Mouse (Mus musculus) liver, embryonic 12.5 days (tissue): Measurements from ENCODE around the gene Axin2. TPM values are rescaled to one million over a fixed set of nuclear protein-coding genes. Genes with fewer than 3 reads are reported as not detected.

ENCODE experiments used
- ATAC-seq: fragments of 200-750 bp; cut with Nextera tagmentation; 2 replicates; pipeline ENCODE4 v1.8.0; 2017; ENCODE audit warnings: moderate number of reproducible peaks, mild to moderate bottlenecking, moderate library complexity
- H3K27ac ChIP-seq: fragments of 300-500 bp; sonication (generic); 2 replicates; pipeline ENCODE4 v1.5.1; 2016; ENCODE audit warnings: mild to moderate bottlenecking
- H3K27me3 ChIP-seq: fragments of 300-500 bp; sonication (generic); replicated peaks from 2 replicates; pipeline ENCODE4 v1.6.1; 2016; ENCODE audit warnings: mild to moderate bottlenecking, moderate library complexity
- H3K36me3 ChIP-seq: fragments of 300-500 bp; sonication (generic); 2 replicates; pipeline ENCODE4 v1.6.1; 2016; ENCODE audit warnings: mild to moderate bottlenecking, moderate library complexity
- H3K4me1 ChIP-seq: fragments of 300-500 bp; sonication (generic); 2 replicates; pipeline ENCODE4 v1.6.1; 2016
- H3K4me2 ChIP-seq: fragments of 300-500 bp; sonication (generic); 2 replicates; pipeline ENCODE4 v1.6.1; 2016; ENCODE audit warnings: mild to moderate bottlenecking, moderate library complexity
- H3K4me3 ChIP-seq: fragments of 300-500 bp; sonication (generic); 2 replicates; pipeline ENCODE4 v1.5.1; 2016; ENCODE audit warnings: mild to moderate bottlenecking, moderate library complexity
- H3K9ac ChIP-seq: fragments of 300-500 bp; sonication (generic); 2 replicates; pipeline ENCODE4 v1.6.1; 2016; ENCODE audit warnings: mild to moderate bottlenecking, moderate library complexity
- H3K9me3 ChIP-seq: fragments of 300-500 bp; sonication (generic); replicated peaks from 2 replicates; pipeline ENCODE4 v1.6.1; 2016; ENCODE audit warnings: mild to moderate bottlenecking, moderate library complexity
- WGBS: fragments of 180-500 bp; shearing (Covaris S2); methylation state at CpG from one replicate; pipeline ENCODE4 v1.1.7; 2016; ENCODE audit not compliant: insufficient replicate concordance; 5-methylcytosine and 5-hydroxymethylcytosine counted together
- polyA plus RNA-seq: library from polyadenylated mRNA; unstranded; fragments of >200 nt; fragmentation: Nextera tagmentation; extraction: Ambion mirVana; gene quantifications from 2 replicates; pipeline ENCODE4 v1.2.1, GENCODE M21; 2016

Axin2 gene
- polyA plus RNA-seq, 1 experiment from 2014 or later = 0.41 TPM

- no peak overlapping the region for H3K9ac ChIP-seq
- ATAC-seq = no peak
- no peak overlapping the region for H3K27ac ChIP-seq
- H3K36me3 ChIP-seq = no peaks in the 10 kb centered on the region
- H3K4me2 ChIP-seq = peak overlapping the region; percentile 41
- H3K4me3 ChIP-seq = no peak overlapping the region
- WGBS = 5% methylated on average over 21 of the region's 21 CpGs
- H3K4me1 ChIP-seq = no peaks in the 10 kb centered on the region
- peaks cover 58% of the 10 kb centered on the region for H3K27me3 ChIP-seq
- no peaks in the 10 kb centered on the region for H3K9me3 ChIP-seq
These were observed 28.2 kb upstream of the Axin2 start for GRCm38 (mm10) chr11:108891871-108892380.

- Histone ChIP-seq H3K27ac (no peak overlapping the region), H3K9ac (no peak overlapping the region), H3K4me1 (no peaks in the 10 kb centered on the region), H3K4me3 (no peak overlapping the region), H3K27me3 (peaks cover 63% of the 10 kb centered on the region), H3K4me2 (no peak overlapping the region), H3K36me3 (no peaks in the 10 kb centered on the region), H3K9me3 (no peaks in the 10 kb centered on the region)
- no peak for ATAC-seq
- 17% methylated on average over 6 of the region's 7 CpGs for WGBS
These were observed 27.7 kb upstream of the Axin2 start for GRCm38 (mm10) chr11:108892406-108892805.

GRCm38 (mm10) chr11:108893232-108893790, 26.8 kb upstream of the Axin2 start:
- no peaks in the 10 kb centered on the region for H3K9me3 ChIP-seq
- no peak overlapping the region for H3K4me3 ChIP-seq
- H3K27me3 ChIP-seq = peaks cover 71% of the 10 kb centered on the region
- H3K27ac ChIP-seq = no peak overlapping the region
- no peak overlapping the region for H3K9ac ChIP-seq
- WGBS = 32% methylated on average over 12 of the region's 12 CpGs
- H3K4me2 ChIP-seq = no peak overlapping the region
- no peaks in the 10 kb centered on the region for H3K36me3 ChIP-seq
- no peaks in the 10 kb centered on the region for H3K4me1 ChIP-seq
- ATAC-seq = no peak

DNA sequence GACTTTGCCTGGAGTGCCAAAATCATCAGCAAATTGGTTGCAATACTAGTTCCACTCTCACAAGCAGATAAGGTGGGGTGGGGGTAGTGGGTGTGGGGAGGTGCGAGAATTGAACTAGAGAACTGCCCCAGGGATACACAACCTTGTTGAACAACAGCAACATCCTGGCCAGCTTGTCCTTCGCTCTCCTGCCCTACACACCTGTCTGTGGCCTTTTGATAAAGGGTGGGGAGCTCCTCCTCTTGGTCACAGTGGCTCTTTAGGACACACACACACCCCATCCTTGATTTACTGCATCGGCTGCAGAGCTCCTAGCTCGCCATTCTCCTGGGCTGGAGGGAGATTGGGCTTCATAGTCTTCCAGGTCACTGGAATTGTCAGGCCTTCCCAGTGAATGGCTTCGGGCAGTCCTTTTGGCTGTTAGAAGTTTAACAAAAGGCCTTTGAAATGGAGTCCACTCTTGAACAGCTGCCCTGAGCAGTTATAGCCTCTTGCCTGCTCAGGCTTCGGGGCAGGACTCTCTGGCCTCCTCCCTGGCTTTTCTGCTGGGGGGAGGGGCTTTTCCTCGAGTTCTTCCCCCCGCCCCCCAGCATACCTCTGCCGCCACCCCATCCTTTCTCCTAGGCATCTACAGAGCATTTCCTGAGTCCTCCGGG, 26.2 kb upstream of the Axin2 start:
- H3K27me3 ChIP-seq = peaks cover 70% of the 10 kb centered on the region
- H3K4me2 ChIP-seq = no peak overlapping the region
- H3K4me3 ChIP-seq = no peak overlapping the region
- no peaks in the 10 kb centered on the region for H3K9me3 ChIP-seq
- H3K4me1 ChIP-seq = no peaks in the 10 kb centered on the region
- H3K36me3 ChIP-seq = no peaks in the 10 kb centered on the region
- no peak for ATAC-seq
- no peak overlapping the region for H3K27ac ChIP-seq
- no peak overlapping the region for H3K9ac ChIP-seq
- WGBS = 51% methylated on average over 10 of the region's 10 CpGs

- Histone ChIP-seq H3K4me1 (no peaks in the 10 kb centered on the region), H3K36me3 (no peaks in the 10 kb centered on the region), H3K27me3 (peaks cover 40% of the 10 kb centered on the region), H3K9me3 (no peaks in the 10 kb centered on the region), H3K27ac (no peak overlapping the region), H3K4me2 (no peak overlapping the region), H3K9ac (no peak overlapping the region), H3K4me3 (no peak overlapping the region)
- 66% methylated on average over 4 of the region's 4 CpGs for WGBS
- no peak for ATAC-seq
These were observed 23.1 kb upstream of the Axin2 start for GRCm38 (mm10) chr11:108897034-108897433.

DNA sequence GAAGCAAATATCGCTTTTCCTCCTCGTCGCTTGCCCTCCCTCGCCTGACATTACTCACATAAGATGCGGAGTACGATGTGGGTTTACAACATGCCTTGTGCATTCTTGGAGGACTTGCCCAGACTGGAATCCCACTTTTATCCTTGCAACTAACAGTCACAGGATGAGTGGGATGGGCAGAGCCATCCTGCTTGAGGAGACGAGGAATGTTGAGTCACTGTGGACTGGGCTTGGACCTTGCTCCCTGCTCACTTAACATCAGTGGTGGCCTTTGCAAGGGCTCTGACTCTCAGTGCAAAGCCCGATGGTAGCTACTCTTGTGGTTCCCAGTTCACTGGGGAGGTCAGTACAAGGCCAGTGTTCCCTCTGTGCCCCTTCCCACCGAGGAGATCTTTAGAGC, 22.1 kb upstream of the Axin2 start:
- Histone ChIP-seq H3K4me3 (no peak overlapping the region), H3K27me3 (peaks cover 31% of the 10 kb centered on the region)
- ATAC-seq = no peak

GRCm38 (mm10) chr11:108898483-108898882, 21.7 kb upstream of the Axin2 start:
- H3K4me2 ChIP-seq = no peak overlapping the region
- no peak overlapping the region for H3K27ac ChIP-seq
- no peaks in the 10 kb centered on the region for H3K9me3 ChIP-seq
- no peak for ATAC-seq
- H3K36me3 ChIP-seq = no peaks in the 10 kb centered on the region
- H3K4me1 ChIP-seq = no peaks in the 10 kb centered on the region
- 60% methylated on average over 6 of the region's 6 CpGs for WGBS
- H3K4me3 ChIP-seq = no peak overlapping the region
- H3K9ac ChIP-seq = no peak overlapping the region
- peaks cover 27% of the 10 kb centered on the region for H3K27me3 ChIP-seq

More for the DNA sequence above, 22.1 kb upstream of the Axin2 start:
- Histone ChIP-seq H3K4me2 (no peak overlapping the region), H3K27ac (no peak overlapping the region), H3K36me3 (no peaks in the 10 kb centered on the region), H3K4me1 (no peaks in the 10 kb centered on the region), H3K9ac (no peak overlapping the region), H3K9me3 (no peaks in the 10 kb centered on the region)
- WGBS = 62% methylated on average over 9 of the region's 9 CpGs

- Histone ChIP-seq H3K27me3 (peaks cover 18% of the 10 kb centered on the region; the same call in 1 of the 2 replicates), H3K9me3 (no peaks in the 10 kb centered on the region), H3K9ac (no peak overlapping the region), H3K27ac (no peak overlapping the region), H3K4me3 (no peak overlapping the region), H3K4me2 (no peak overlapping the region), H3K36me3 (no peaks in the 10 kb centered on the region), H3K4me1 (no peaks in the 10 kb centered on the region)
- ATAC-seq = no peak
- 61% methylated on average over 10 of the region's 10 CpGs for WGBS
These were observed 19.2 kb upstream of the Axin2 start for GRCm38 (mm10) chr11:108900718-108901488.

- 62% methylated on average over 7 of the region's 7 CpGs for WGBS
- Histone ChIP-seq H3K27me3 (peaks cover 18% of the 10 kb centered on the region; the same call in 1 of the 2 replicates), H3K4me2 (no peak overlapping the region), H3K9me3 (no peaks in the 10 kb centered on the region), H3K27ac (no peak overlapping the region), H3K36me3 (no peaks in the 10 kb centered on the region), H3K4me3 (no peak overlapping the region), H3K4me1 (no peaks in the 10 kb centered on the region), H3K9ac (no peak overlapping the region)
- ATAC-seq = no peak
These were observed 18.5 kb upstream of the Axin2 start for GRCm38 (mm10) chr11:108901670-108902069.

GRCm38 (mm10) chr11:108902303-108902702, 17.8 kb upstream of the Axin2 start:
- Histone ChIP-seq H3K27me3 (peaks cover 14% of the 10 kb centered on the region; the same call in 1 of the 2 replicates), H3K4me1 (no peaks in the 10 kb centered on the region), H3K27ac (no peak overlapping the region), H3K4me3 (no peak overlapping the region), H3K9ac (no peak overlapping the region), H3K4me2 (no peak overlapping the region), H3K9me3 (no peaks in the 10 kb centered on the region), H3K36me3 (no peaks in the 10 kb centered on the region)
- ATAC-seq = no peak
- 60% methylated on average over 4 of the region's 4 CpGs for WGBS

- H3K9ac ChIP-seq = no peak overlapping the region
These were observed 13.4 kb upstream of the Axin2 start for GRCm38 (mm10) chr11:108906590-108907254.

More at GRCm38 (mm10) chr11:108906590-108907254, 13.4 kb upstream of the Axin2 start:
- no peak for ATAC-seq
- Histone ChIP-seq H3K27me3 (peaks cover 35% of the 10 kb centered on the region), H3K9me3 (no peaks in the 10 kb centered on the region), H3K4me3 (no peak overlapping the region), H3K4me2 (no peak overlapping the region), H3K4me1 (peaks cover 23% of the 10 kb centered on the region), H3K27ac (no peak overlapping the region), H3K36me3 (no peaks in the 10 kb centered on the region)
- WGBS = 31% methylated on average over 7 of the region's 7 CpGs
